Mouse (Mus musculus) gastrocnemius, adult 18-20 months (tissue): ENCODE measurements around the gene Fam24b. TPM values are rescaled to one million over a fixed set of nuclear protein-coding genes. Genes with fewer than 3 reads are reported as not detected.

Source experiments
- DNase-seq: peaks from one replicate; pipeline ENCODE4 v3.0.0; 2021; ENCODE audit warnings: low spot score
- long read RNA-seq, 2 experiments: library from polyadenylated mRNA; stranded (forward); transcript quantifications; one replicate each; pipeline ENCODE4 v2.0.0; 2021
- total RNA-seq, 2 experiments: library from RNA; stranded (reverse); gene quantifications; 2 replicates each; pipeline ENCODE4 v1.2.3; 2021

The Fam24b gene
- total RNA-seq = not detected
- long read RNA-seq, experiment 1 = 0 reads
- long read RNA-seq, experiment 2 = 0 reads

GRCm38 (mm10) chr7:131329416-131329815 is at the start of gene Fam24b:
Gene Fam24b, minus strand, starts transcription at chr7:131329516.
- DNase-seq = no peak

GRCm38 (mm10) chr7:131371880-131372651 is 42.8 kb upstream of the Fam24b start:
- no peak for DNase-seq

GRCm38 (mm10) chr7:131371470-131371860 is 42.1 kb upstream of the Fam24b start:
- DNase-seq = no peak

GRCm38 (mm10) chr7:131370648-131371469 is 41.5 kb upstream of the Fam24b start, which contains the start of gene Pstk:
Gene Pstk, plus strand, starts transcription at chr7:131371141.
- peak; percentile 87 for DNase-seq

GRCm38 (mm10) chr7:131364131-131364530 is 34.8 kb upstream of the Fam24b start:
- no peak for DNase-seq

- DNase-seq = peak; percentile 95
These were observed 33.4 kb upstream of the Fam24b start, which contains the start of gene 2310057M21Rik for GRCm38 (mm10) chr7:131362615-131363300. Gene 2310057M21Rik, minus strand, starts transcription at chr7:131362759.

- DNase-seq = no peak
These were observed 32.9 kb upstream of the Fam24b start for GRCm38 (mm10) chr7:131362269-131362614.

GRCm38 (mm10) chr7:131356105-131356504 is 26.8 kb upstream of the Fam24b start:
- no peak for DNase-seq

- peak; percentile 41 for DNase-seq
These were observed 16.7 kb upstream of the Fam24b start for GRCm38 (mm10) chr7:131345856-131346541.

- DNase-seq = no peak
These were observed 8.3 kb upstream of the Fam24b start for GRCm38 (mm10) chr7:131337502-131338068.

- DNase-seq = no peak
These were observed 4.2 kb upstream of the Fam24b start, which contains the start of gene Fam24a for GRCm38 (mm10) chr7:131333564-131333963. Gene Fam24a, plus strand, starts transcription at chr7:131333864.

- DNase-seq = no peak
These were observed 2.4 kb upstream of the Fam24b start for GRCm38 (mm10) chr7:131331688-131332087.

GRCm38 (mm10) chr7:131327054-131327453 is 2.3 kb downstream of the Fam24b start:
- DNase-seq = no peak

- peak; percentile 22 for DNase-seq
These were observed 7.1 kb downstream of the Fam24b start, which contains the start of gene Cuzd1 for GRCm38 (mm10) chr7:131322192-131322591. Gene Cuzd1, minus strand, starts transcription at chr7:131322292.

GRCm38 (mm10) chr7:131318340-131318739 is 11.0 kb downstream of the Fam24b start:
- DNase-seq = no peak

GRCm38 (mm10) chr7:131317587-131317986 is 11.7 kb downstream of the Fam24b start:
- no peak for DNase-seq

- no peak for DNase-seq
These were observed 14.8 kb downstream of the Fam24b start for GRCm38 (mm10) chr7:131314493-131314892.

GRCm38 (mm10) chr7:131306733-131307132 is 22.6 kb downstream of the Fam24b start:
- DNase-seq = no peak

- DNase-seq = no peak
These were observed 26.0 kb downstream of the Fam24b start for GRCm38 (mm10) chr7:131303340-131303739.

- DNase-seq = no peak
These were observed 32.2 kb downstream of the Fam24b start for GRCm38 (mm10) chr7:131297151-131297550.
